Mouse (Mus musculus) heart, postnatal 0 days (tissue): Measurements from ENCODE around the gene Olfr571. TPM values are rescaled to one million over a fixed set of nuclear protein-coding genes. Genes with fewer than 3 reads are reported as not detected.

Experiments used
- ATAC-seq: fragments of 200-750 bp; cut with Nextera tagmentation; 2 replicates; pipeline ENCODE4 v1.8.0; 2017; ENCODE audit warnings: low read depth, moderate number of reproducible peaks, moderate library complexity; ENCODE audit not compliant: insufficient read depth
- DNase-seq: peaks from one replicate; pipeline ENCODE4 v3.0.0-alpha.2; 2016; ENCODE audit warnings: low spot score
- H3K27ac ChIP-seq: fragments of 300-500 bp; sonication (generic); 2 replicates; pipeline ENCODE4 v1.5.1; 2014; ENCODE audit warnings: low read depth, mild to moderate bottlenecking
- H3K27me3 ChIP-seq: fragments of 300-500 bp; sonication (generic); 2 replicates; pipeline ENCODE4 v1.6.1; 2014; ENCODE audit warnings: low read length, mixed read lengths; ENCODE audit not compliant: control insufficient read depth, insufficient read depth
- H3K36me3 ChIP-seq: fragments of 300-500 bp; sonication (generic); replicated peaks from 2 replicates; pipeline ENCODE4 v1.6.1; 2014; ENCODE audit warnings: low read length, mixed read lengths; ENCODE audit not compliant: control insufficient read depth, insufficient read depth
- H3K4me1 ChIP-seq: fragments of 300-500 bp; sonication (generic); 2 replicates; pipeline ENCODE4 v1.6.1; 2014; ENCODE audit warnings: antibody characterized with exemption; ENCODE audit not compliant: control insufficient read depth, insufficient read depth
- H3K4me2 ChIP-seq: fragments of 300-500 bp; sonication (generic); 2 replicates; pipeline ENCODE4 v1.6.1; 2014; ENCODE audit warnings: low read depth, mild to moderate bottlenecking, low read length, moderate library complexity
- H3K4me3 ChIP-seq: fragments of 300-500 bp; sonication (generic); 2 replicates; pipeline ENCODE4 v1.5.1; 2014; ENCODE audit warnings: low read depth, low read length
- H3K9ac ChIP-seq: fragments of 300-500 bp; sonication (generic); replicated peaks from 2 replicates; pipeline ENCODE4 v1.6.1; 2014; ENCODE audit warnings: low read depth, low read length, mixed read lengths
- H3K9me3 ChIP-seq: fragments of 300-500 bp; sonication (generic); replicated peaks from 2 replicates; pipeline ENCODE4 v1.6.1; 2016; ENCODE audit warnings: low read length; ENCODE audit not compliant: control insufficient read depth
- CTCF ChIP-seq: IDR thresholded peaks from 2 replicates; pipeline ENCODE4 v1.5.1; 2016; ENCODE audit warnings: antibody characterized with exemption, control low read depth, low read depth
- EP300 ChIP-seq: IDR thresholded peaks from 2 replicates; pipeline ENCODE4 v1.6.1; 2016; ENCODE audit warnings: antibody characterized with exemption, low read depth
- WGBS: fragments of 180-500 bp; shearing (Covaris S2); extraction: QIAGEN DNeasy Blood & Tissue Kit; methylation state at CpG from one replicate; pipeline ENCODE4 v1.1.7; 2014; 5-methylcytosine and 5-hydroxymethylcytosine counted together
- polyA plus RNA-seq: library from polyadenylated mRNA; unstranded; fragments of >200 nt; fragmentation: Nextera tagmentation; extraction: Ambion mirVana; gene quantifications from 2 replicates; pipeline ENCODE4 v1.2.1, GENCODE M21; 2015
- total RNA-seq: library from RNA; depleted of rRNA; stranded (reverse); fragments of >200 nt; gene quantifications from 2 replicates; pipeline ENCODE4 v1.2.3, GENCODE M21; 2014; ENCODE audit warnings: low replicate concordance; rRNA removed

Gene Olfr571
- total and polyA plus RNA-seq, 2 experiments from 2014 or later = not detected

GRCm38 (mm10) chr7:102915261-102915660 lies 2.1 kb downstream of the Olfr571 start:
- ATAC-seq = no peak

GRCm38 (mm10) chr7:102890782-102891181 lies 26.6 kb downstream of the Olfr571 start, which contains the start of gene Olfr569:
Gene Olfr569, minus strand, starts transcription at chr7:102890882.
- no peak for TF ChIP-seq CTCF
- no peak for TF ChIP-seq EP300
- ATAC-seq (no peak), DNase-seq (no peak)
- Histone ChIP-seq H3K9me3 (no peaks in the 10 kb centered on the region), H3K36me3 (no peaks in the 10 kb centered on the region), H3K4me1 (no peaks in the 10 kb centered on the region), H3K4me2 (no peak within 1 kb of the TSS), H3K9ac (no peak within 1 kb of the TSS), H3K27ac (no peak within 1 kb of the TSS), H3K27me3 (no peaks in the 10 kb centered on the region), H3K4me3 (no peak within 1 kb of the TSS)
- WGBS = 50% methylated on average over 3 of the region's 3 CpGs

More at GRCm38 (mm10) chr7:102915261-102915660, 2.1 kb downstream of the Olfr571 start:
- Histone ChIP-seq H3K9me3 (no peaks in the 10 kb centered on the region), H3K9ac (no peak overlapping the region), H3K36me3 (no peaks in the 10 kb centered on the region), H3K4me3 (no peak overlapping the region), H3K4me1 (0 out of 2 replicates have a peak, but pooled peaks cover 3% of the 10 kb centered on the region), H3K27me3 (no peaks in the 10 kb centered on the region), H3K4me2 (no peak overlapping the region), H3K27ac (no peak overlapping the region)
- DNase-seq = no peak
- WGBS = 29% methylated on average over 1 of the region's 1 CpGs
- TF ChIP-seq EP300 (no peak), CTCF (no peak)

GRCm38 (mm10) chr7:102876822-102877221 lies 40.5 kb downstream of the Olfr571 start, which contains the start of gene Olfr568:
Gene Olfr568, plus strand, starts transcription at chr7:102877122.
- H3K27ac ChIP-seq = no peak within 1 kb of the TSS
- no peaks in the 10 kb centered on the region for H3K4me1 ChIP-seq
- no peaks in the 10 kb centered on the region for H3K36me3 ChIP-seq
- H3K4me2 ChIP-seq = no peak within 1 kb of the TSS
- no peak within 1 kb of the TSS for H3K4me3 ChIP-seq
- no peaks in the 10 kb centered on the region for H3K9me3 ChIP-seq
- H3K27me3 ChIP-seq = no peaks in the 10 kb centered on the region
- no peak within 1 kb of the TSS for H3K9ac ChIP-seq
- DNase-seq (no peak), ATAC-seq (no peak)
- TF ChIP-seq CTCF = no peak
- TF ChIP-seq EP300 = no peak

GRCm38 (mm10) chr7:102858665-102859064 lies 58.7 kb downstream of the Olfr571 start, which contains the start of gene Olfr566:
Gene Olfr566, minus strand, starts transcription at chr7:102858765.
- no peaks in the 10 kb centered on the region for H3K27me3 ChIP-seq
- ATAC-seq = no peak
- no peak for TF ChIP-seq CTCF
- TF ChIP-seq EP300 = no peak
- no peaks in the 10 kb centered on the region for H3K9me3 ChIP-seq
- H3K36me3 ChIP-seq = no peaks in the 10 kb centered on the region
- H3K27ac ChIP-seq = no peak within 1 kb of the TSS
- no peak for DNase-seq
- 71% methylated on average over 1 of the region's 1 CpGs for WGBS
- H3K4me1 ChIP-seq = no peaks in the 10 kb centered on the region
- no peak within 1 kb of the TSS for H3K9ac ChIP-seq
- H3K4me2 ChIP-seq = no peak within 1 kb of the TSS
- H3K4me3 ChIP-seq = no peak within 1 kb of the TSS

GRCm38 (mm10) chr7:102855807-102856206 lies 61.5 kb downstream of the Olfr571 start:
- H3K9me3 ChIP-seq = no peaks in the 10 kb centered on the region
- TF ChIP-seq CTCF (no peak), EP300 (no peak)
- no peaks in the 10 kb centered on the region for H3K27me3 ChIP-seq
- H3K4me2 ChIP-seq = no peak overlapping the region
- no peaks in the 10 kb centered on the region for H3K36me3 ChIP-seq
- no peak overlapping the region for H3K27ac ChIP-seq
- DNase-seq = no peak
- no peak for ATAC-seq
- no peaks in the 10 kb centered on the region for H3K4me1 ChIP-seq
- no peak overlapping the region for H3K4me3 ChIP-seq
- no peak overlapping the region for H3K9ac ChIP-seq

Other genes starting within 250 kb of the Olfr571 start
- gene Trim68, start 230.2 kb downstream of the Olfr571 start, total RNA-seq = 10.0 and 22.4 TPM in 2 replicates
- 8.3 and 8.9 TPM in 2 replicates for gene Trim68, start 230.2 kb downstream of the Olfr571 start, polyA plus RNA-seq
- gene Olfr557, start 221.6 kb downstream of the Olfr571 start, total RNA-seq = not detected in 2 replicates
- not detected in 2 replicates for gene Olfr557, start 221.6 kb downstream of the Olfr571 start, polyA plus RNA-seq
- gene Olfr558, start 215.3 kb downstream of the Olfr571 start, total RNA-seq = 1.2 and 1.5 TPM in 2 replicates
- 2.2 and 2.3 TPM in 2 replicates for gene Olfr558, start 215.3 kb downstream of the Olfr571 start, polyA plus RNA-seq
- not detected in 2 replicates for gene Olfr33, start 198.5 kb downstream of the Olfr571 start, total RNA-seq
- not detected in 2 replicates for gene Olfr33, start 198.5 kb downstream of the Olfr571 start, polyA plus RNA-seq
- gene Olfr559, start 190.0 kb downstream of the Olfr571 start, total RNA-seq = not detected in 2 replicates
- gene Olfr559, start 190.0 kb downstream of the Olfr571 start, polyA plus RNA-seq = not detected in 2 replicates
- gene Olfr560, start 158.2 kb downstream of the Olfr571 start, total RNA-seq = not detected in 2 replicates
- not detected in 2 replicates for gene Olfr560, start 158.2 kb downstream of the Olfr571 start, polyA plus RNA-seq
- 1.0 and 4.1 TPM in 2 replicates for gene Olfr78, start 158.1 kb downstream of the Olfr571 start, total RNA-seq
- gene Olfr78, start 158.1 kb downstream of the Olfr571 start, polyA plus RNA-seq = 0.34 and 0.60 TPM in 2 replicates
- gene Olfr561, start 146.3 kb downstream of the Olfr571 start, total RNA-seq = not detected in 2 replicates
- gene Olfr561, start 146.3 kb downstream of the Olfr571 start, polyA plus RNA-seq = not detected in 2 replicates
- not detected in 2 replicates for gene Olfr564, start 114.1 kb downstream of the Olfr571 start, total RNA-seq
- not detected in 2 replicates for gene Olfr564, start 114.1 kb downstream of the Olfr571 start, polyA plus RNA-seq
- gene Olfr566, start 58.8 kb downstream of the Olfr571 start, total RNA-seq = not detected in 2 replicates
- gene Olfr566, start 58.8 kb downstream of the Olfr571 start, polyA plus RNA-seq = not detected in 2 replicates
- gene Olfr568, start 40.4 kb downstream of the Olfr571 start, total RNA-seq = not detected in 2 replicates
- gene Olfr568, start 40.4 kb downstream of the Olfr571 start, polyA plus RNA-seq = not detected in 2 replicates
- not detected in 2 replicates for gene Olfr569, start 26.7 kb downstream of the Olfr571 start, total RNA-seq
- gene Olfr569, start 26.7 kb downstream of the Olfr571 start, polyA plus RNA-seq = not detected in 2 replicates
- gene Olfr570, start 23.0 kb downstream of the Olfr571 start, total RNA-seq = not detected in 2 replicates
- gene Olfr570, start 23.0 kb downstream of the Olfr571 start, polyA plus RNA-seq = not detected in 2 replicates
- gene Olfr572, start 6.9 kb upstream of the Olfr571 start, total RNA-seq = not detected in 2 replicates
- not detected in 2 replicates for gene Olfr572, start 6.9 kb upstream of the Olfr571 start, polyA plus RNA-seq
- gene Olfr573-ps1, start 25.0 kb upstream of the Olfr571 start, total RNA-seq = not detected in 2 replicates
- gene Olfr573-ps1, start 25.0 kb upstream of the Olfr571 start, polyA plus RNA-seq = not detected in 2 replicates
- not detected in 2 replicates for gene Olfr574, start 30.9 kb upstream of the Olfr571 start, total RNA-seq
- not detected in 2 replicates for gene Olfr574, start 30.9 kb upstream of the Olfr571 start, polyA plus RNA-seq
- gene Olfr575, start 41.2 kb upstream of the Olfr571 start, total RNA-seq = not detected in 2 replicates
- gene Olfr575, start 41.2 kb upstream of the Olfr571 start, polyA plus RNA-seq = not detected in 2 replicates
- not detected in 2 replicates for gene Olfr576, start 45.1 kb upstream of the Olfr571 start, total RNA-seq
- not detected in 2 replicates for gene Olfr576, start 45.1 kb upstream of the Olfr571 start, polyA plus RNA-seq
- not detected in 2 replicates for gene Olfr577, start 58.4 kb upstream of the Olfr571 start, total RNA-seq
- not detected in 2 replicates for gene Olfr577, start 58.4 kb upstream of the Olfr571 start, polyA plus RNA-seq
- gene Olfr578, start 71.8 kb upstream of the Olfr571 start, total RNA-seq = not detected in 2 replicates
- gene Olfr578, start 71.8 kb upstream of the Olfr571 start, polyA plus RNA-seq = not detected in 2 replicates
- gene Olfr582, start 120.5 kb upstream of the Olfr571 start, total RNA-seq = not detected in 2 replicates
- not detected in 2 replicates for gene Olfr582, start 120.5 kb upstream of the Olfr571 start, polyA plus RNA-seq
- not detected in 2 replicates for gene Olfr583, start 133.8 kb upstream of the Olfr571 start, total RNA-seq
- not detected in 2 replicates for gene Olfr583, start 133.8 kb upstream of the Olfr571 start, polyA plus RNA-seq
- gene Olfr584, start 164.3 kb upstream of the Olfr571 start, total RNA-seq = not detected in 2 replicates
- gene Olfr584, start 164.3 kb upstream of the Olfr571 start, polyA plus RNA-seq = not detected in 2 replicates
- not detected in 2 replicates for gene Olfr585, start 180.2 kb upstream of the Olfr571 start, total RNA-seq
- gene Olfr585, start 180.2 kb upstream of the Olfr571 start, polyA plus RNA-seq = not detected in 2 replicates
- not detected in 2 replicates for gene Olfr586, start 208.1 kb upstream of the Olfr571 start, total RNA-seq
- gene Olfr586, start 208.1 kb upstream of the Olfr571 start, polyA plus RNA-seq = not detected in 2 replicates
- not detected in 2 replicates for gene Olfr588-ps1, start 223.3 kb upstream of the Olfr571 start, total RNA-seq
- gene Olfr588-ps1, start 223.3 kb upstream of the Olfr571 start, polyA plus RNA-seq = not detected in 2 replicates
- gene Olfr589, start 238.8 kb upstream of the Olfr571 start, total RNA-seq = not detected in 2 replicates
- gene Olfr589, start 238.8 kb upstream of the Olfr571 start, polyA plus RNA-seq = not detected in 2 replicates